Mouse (Mus musculus) limb, embryonic 12.5 days (tissue): ENCODE results near the gene Fbxl16. TPM values are rescaled to one million over a fixed set of nuclear protein-coding genes. Genes with fewer than 3 reads are reported as not detected.

Source experiments
- ATAC-seq: fragments of 200-750 bp; cut with Nextera tagmentation; 2 replicates; pipeline ENCODE4 v1.8.0; 2017; ENCODE audit warnings: low read depth, moderate TSS enrichment; ENCODE audit not compliant: insufficient number of reproducible peaks, insufficient read depth, low FRiP score, low TSS enrichment
- H3K27ac ChIP-seq: fragments of 300-500 bp; sonication (generic); 2 replicates; pipeline ENCODE4 v1.5.1; 2016; ENCODE audit warnings: mild to moderate bottlenecking, moderate library complexity
- H3K27me3 ChIP-seq: fragments of 300-500 bp; sonication (generic); 2 replicates; pipeline ENCODE4 v1.6.1; 2016; ENCODE audit warnings: mild to moderate bottlenecking, moderate library complexity
- H3K36me3 ChIP-seq: fragments of 300-500 bp; sonication (generic); 2 replicates; pipeline ENCODE4 v1.6.1; 2016; ENCODE audit warnings: mild to moderate bottlenecking, moderate library complexity
- H3K4me1 ChIP-seq: fragments of 300-500 bp; sonication (generic); replicated peaks from 2 replicates; pipeline ENCODE4 v1.6.1; 2016
- H3K4me2 ChIP-seq: fragments of 300-500 bp; sonication (generic); 2 replicates; pipeline ENCODE4 v1.6.1; 2016; ENCODE audit warnings: mild to moderate bottlenecking, moderate library complexity
- H3K4me3 ChIP-seq: fragments of 300-500 bp; sonication (generic); replicated peaks from 2 replicates; pipeline ENCODE4 v1.5.1; 2016; ENCODE audit warnings: mild to moderate bottlenecking
- H3K9ac ChIP-seq: fragments of 300-500 bp; sonication (generic); replicated peaks from 2 replicates; pipeline ENCODE4 v1.6.1; 2016; ENCODE audit warnings: mild to moderate bottlenecking, moderate library complexity
- H3K9me3 ChIP-seq: fragments of 300-500 bp; sonication (generic); 2 replicates; pipeline ENCODE4 v1.6.1; 2016; ENCODE audit warnings: mild to moderate bottlenecking, moderate library complexity
- WGBS: fragments of 180-500 bp; shearing (Covaris S2); methylation state at CpG from one replicate; pipeline ENCODE4 v1.1.7; 2016; 5-methylcytosine and 5-hydroxymethylcytosine counted together
- polyA plus RNA-seq: library from polyadenylated mRNA; unstranded; fragments of >200 nt; fragmentation: Nextera tagmentation; extraction: Ambion mirVana; gene quantifications from 2 replicates; pipeline ENCODE4 v1.2.1, GENCODE M21; 2016

Fbxl16 gene
- polyA plus RNA-seq, 1 experiment from 2014 or later, result 2.4 TPM

DNA sequence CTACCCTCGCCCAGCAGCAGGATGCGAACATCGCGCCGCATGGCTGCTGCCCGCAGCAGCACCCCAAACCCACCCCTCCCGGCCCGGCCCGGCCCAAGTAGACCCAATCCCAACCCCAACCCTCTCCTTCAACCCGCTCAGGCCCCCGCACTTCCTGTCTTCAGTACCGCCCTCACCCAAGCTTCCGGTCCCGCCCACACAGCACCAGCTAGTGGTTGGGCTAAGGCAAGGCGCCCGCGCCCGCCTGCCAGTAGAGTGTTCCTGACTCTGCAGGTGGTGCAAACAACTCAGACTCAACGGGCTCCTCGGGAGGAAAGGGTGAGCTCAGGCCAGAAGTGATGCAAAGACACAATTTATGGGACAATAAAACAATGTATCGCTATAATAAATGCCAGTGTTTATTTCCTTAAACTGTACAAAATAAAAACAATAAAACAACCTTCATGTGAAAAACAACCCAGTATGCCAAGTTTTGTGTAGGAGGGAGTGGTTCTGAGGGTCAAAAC lies 35.6 kb downstream of the Fbxl16 start, which contains the start of gene Rhot2:
Rhot2 (minus strand) TSS at position 456 of the 506 bp plus-strand sequence.
- Histone ChIP-seq H3K4me3 (peak within 1 kb of the TSS; percentile 88), H3K4me1 (peaks cover 16% of the 10 kb centered on the region), H3K4me2 (peak within 1 kb of the TSS; percentile 90), H3K9ac (peak within 1 kb of the TSS; percentile 87), H3K27me3 (no peaks in the 10 kb centered on the region), H3K36me3 (peaks cover 77% of the 10 kb centered on the region), H3K27ac (peak within 1 kb of the TSS; percentile 88), H3K9me3 (no peaks in the 10 kb centered on the region)
- peak; percentile 92 for ATAC-seq
- under 1% methylated on average over 21 of the region's 21 CpGs for WGBS

DNA sequence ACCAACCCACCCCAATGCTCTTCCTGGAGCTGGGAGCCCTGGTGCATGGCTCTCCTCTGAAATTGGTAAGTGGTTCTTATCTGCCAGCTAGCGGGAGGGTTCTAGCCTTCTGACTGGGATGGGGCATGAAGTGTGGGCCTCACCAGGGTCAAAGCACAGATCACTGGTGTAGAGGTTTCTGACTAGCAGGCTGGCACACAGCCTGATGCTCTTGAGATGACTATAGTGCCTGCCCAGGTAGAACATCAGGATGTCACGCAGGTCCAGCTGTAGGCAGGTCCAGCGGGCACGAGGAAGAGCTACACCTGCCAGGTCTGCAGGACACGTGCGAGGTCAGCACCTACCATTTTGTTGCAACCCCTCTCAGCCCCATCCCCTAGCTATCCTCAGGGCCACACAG lies 51.3 kb downstream of the Fbxl16 start:
- Histone ChIP-seq H3K27ac (no peak overlapping the region), H3K4me3 (peak overlapping the region; percentile 57), H3K4me1 (peaks cover 17% of the 10 kb centered on the region), H3K9me3 (no peaks in the 10 kb centered on the region), H3K36me3 (peaks cover 12% of the 10 kb centered on the region), H3K27me3 (no peaks in the 10 kb centered on the region), H3K9ac (peak overlapping the region; percentile 86), H3K4me2 (peak overlapping the region; percentile 89)
- WGBS, result 93% methylated on average over 6 of the region's 6 CpGs
- ATAC-seq, result 0 out of 2 replicates have a peak, but pooled peaks have one; percentile 16

DNA sequence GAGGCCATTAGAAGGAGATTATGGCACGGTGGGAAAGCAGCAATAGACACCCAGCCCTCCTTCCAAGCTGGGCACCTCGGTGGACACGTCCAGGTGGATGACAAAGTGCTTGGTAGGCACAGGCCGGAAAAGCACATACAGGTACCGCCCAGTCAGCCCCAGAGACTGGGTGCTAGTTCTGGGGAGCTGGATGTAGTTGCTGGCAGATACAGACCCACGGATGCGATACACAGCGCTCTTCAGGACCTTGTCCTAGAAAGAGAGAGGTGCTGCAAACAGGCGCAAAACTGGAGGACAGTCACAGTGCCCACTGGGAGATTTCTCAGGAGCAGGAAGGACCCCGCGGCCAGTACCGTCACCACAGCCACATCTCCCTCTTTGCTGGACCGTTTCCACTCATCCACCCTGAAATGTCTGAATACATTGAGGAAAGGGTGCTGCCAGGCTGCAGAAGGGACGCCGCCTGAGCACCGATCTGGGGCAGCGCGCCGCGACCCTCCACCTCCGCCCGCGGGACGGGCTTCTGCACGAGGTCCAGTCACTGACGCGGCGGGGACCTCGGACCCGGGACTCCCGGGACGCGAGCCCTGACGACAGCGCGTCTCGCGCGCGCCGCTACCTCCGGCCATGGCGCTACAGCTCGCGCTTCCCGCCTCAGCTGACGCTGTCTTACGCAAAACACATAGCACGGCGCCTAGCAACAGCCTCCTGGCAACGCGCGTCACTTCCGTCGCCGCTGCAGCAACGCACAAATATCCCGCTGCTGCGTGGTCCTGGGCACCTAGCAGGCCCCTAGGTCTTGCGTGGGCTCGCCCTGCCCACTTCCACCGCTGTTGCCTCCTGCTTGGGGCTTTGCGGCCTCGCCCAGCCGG lies 52.2 kb downstream of the Fbxl16 start, which contains the start of gene Wdr90:
Wdr90 (minus strand) TSS at position 670 of the 872 bp plus-strand sequence.
- peaks cover 17% of the 10 kb centered on the region for H3K4me1 ChIP-seq
- no peaks in the 10 kb centered on the region for H3K9me3 ChIP-seq
- H3K9ac ChIP-seq, result peak within 1 kb of the TSS; percentile 86
- no peaks in the 10 kb centered on the region for H3K27me3 ChIP-seq
- ATAC-seq, result peak; percentile 89
- peak within 1 kb of the TSS; percentile 89 for H3K4me2 ChIP-seq
- H3K36me3 ChIP-seq, result peaks cover 4% of the 10 kb centered on the region; the same call in 1 of the 2 replicates
- H3K4me3 ChIP-seq, result peak within 1 kb of the TSS; percentile 57
- peak within 1 kb of the TSS; percentile 86 for H3K27ac ChIP-seq
- WGBS, result 4% methylated on average over 65 of the region's 65 CpGs

DNA sequence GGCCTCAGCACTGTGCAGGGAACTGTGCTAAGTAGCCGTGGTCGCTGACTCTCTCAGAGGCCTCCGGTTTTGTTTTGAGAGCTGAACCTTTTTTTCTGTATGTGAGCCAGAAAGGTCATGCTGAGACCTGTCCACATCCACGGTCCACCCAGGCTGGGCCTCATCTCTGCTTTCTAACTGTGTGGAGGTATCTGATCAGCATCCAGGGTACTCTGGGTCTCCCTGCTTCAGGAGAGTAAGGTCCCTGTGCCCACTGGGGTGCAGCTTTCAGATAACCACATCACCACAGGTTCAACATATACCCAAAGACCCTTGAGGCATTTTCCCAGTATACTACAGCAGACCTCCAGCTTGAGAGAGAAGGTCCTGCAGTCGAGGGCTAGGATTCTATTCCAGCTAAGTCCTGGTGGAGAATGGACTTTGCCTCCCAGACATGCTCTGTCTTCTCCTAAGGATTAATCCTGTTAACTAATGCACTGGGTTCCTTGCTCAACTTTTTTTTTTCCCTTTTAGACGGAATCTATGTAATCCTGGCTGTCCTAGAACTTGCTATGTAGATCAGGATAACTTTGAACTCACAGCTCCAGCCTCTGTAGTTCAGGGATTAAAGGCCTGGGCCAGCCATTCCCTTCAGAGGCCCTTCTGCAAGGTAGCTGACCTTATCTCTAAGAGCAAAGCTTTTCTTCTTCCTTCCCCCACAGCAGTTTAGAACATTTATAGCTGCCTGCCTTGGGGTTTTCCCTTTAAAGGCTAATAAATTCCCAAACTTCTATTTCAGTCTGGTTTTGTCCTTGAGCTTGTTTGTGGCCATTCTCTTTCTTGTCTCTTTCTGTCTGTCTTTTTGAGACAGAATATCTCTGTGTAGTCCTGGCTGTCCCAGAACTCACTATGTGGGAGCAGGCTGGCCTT lies 53.1 kb downstream of the Fbxl16 start:
- 0 out of 2 replicates have a peak, but pooled peaks have one; percentile 13 for ATAC-seq
- H3K27me3 ChIP-seq, result no peaks in the 10 kb centered on the region
- H3K4me1 ChIP-seq, result peaks cover 17% of the 10 kb centered on the region
- no peaks in the 10 kb centered on the region for H3K36me3 ChIP-seq
- no peaks in the 10 kb centered on the region for H3K9me3 ChIP-seq
- H3K4me3 ChIP-seq, result peak overlapping the region; percentile 57
- H3K4me2 ChIP-seq, result peak overlapping the region; percentile 89
- peak overlapping the region; percentile 86 for H3K27ac ChIP-seq
- 14% methylated on average over 6 of the region's 6 CpGs for WGBS
- peak overlapping the region; percentile 86 for H3K9ac ChIP-seq

DNA sequence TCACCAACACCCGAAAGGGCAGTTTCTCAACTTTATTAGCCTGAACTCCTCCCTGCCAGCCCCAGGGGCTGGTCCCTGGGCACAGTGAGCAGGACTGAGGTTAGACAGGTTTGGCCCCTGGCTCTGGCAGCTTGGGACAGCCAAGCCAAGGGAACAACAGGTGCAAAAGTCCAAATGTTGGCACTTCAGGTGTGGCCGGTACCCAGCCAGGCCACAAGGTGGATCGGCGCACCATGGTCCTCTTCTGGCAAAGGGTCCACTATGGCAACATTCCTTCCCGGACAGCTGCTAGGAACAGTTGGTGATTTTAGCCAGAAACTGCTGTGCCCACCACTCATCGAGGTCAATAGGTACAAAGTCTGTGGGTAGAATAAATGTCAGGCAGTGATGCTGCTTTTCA lies 54.8 kb downstream of the Fbxl16 start:
- WGBS, result 86% methylated on average over 6 of the region's 6 CpGs
- H3K4me3 ChIP-seq, result no peak overlapping the region
- no peaks in the 10 kb centered on the region for H3K36me3 ChIP-seq
- no peak overlapping the region for H3K9ac ChIP-seq
- no peak overlapping the region for H3K27ac ChIP-seq
- ATAC-seq, result no peak
- peaks cover 28% of the 10 kb centered on the region for H3K4me1 ChIP-seq
- H3K4me2 ChIP-seq, result no peak overlapping the region
- no peaks in the 10 kb centered on the region for H3K9me3 ChIP-seq
- no peaks in the 10 kb centered on the region for H3K27me3 ChIP-seq

DNA sequence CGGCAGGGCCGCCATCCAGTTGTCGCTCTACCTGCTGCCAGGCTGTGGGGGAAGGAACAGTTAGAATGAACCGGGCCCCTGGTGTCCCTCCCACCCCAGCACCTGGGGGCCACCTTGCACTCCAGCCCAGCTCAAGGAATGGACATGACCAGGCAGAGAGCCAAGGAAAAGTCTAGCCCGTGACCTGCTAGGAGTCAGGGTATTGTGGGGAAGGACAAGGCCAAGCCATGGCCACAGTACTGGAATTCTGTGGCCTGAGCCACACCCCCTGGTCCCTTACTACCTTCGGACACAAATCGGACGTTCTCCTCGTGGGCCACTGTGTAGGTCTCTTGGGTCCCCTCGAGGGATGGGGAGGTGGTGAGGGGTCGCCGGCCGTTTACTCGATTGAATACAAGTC lies 55.4 kb downstream of the Fbxl16 start:
- no peaks in the 10 kb centered on the region for H3K36me3 ChIP-seq
- no peaks in the 10 kb centered on the region for H3K27me3 ChIP-seq
- H3K9ac ChIP-seq, result no peak overlapping the region
- H3K4me3 ChIP-seq, result no peak overlapping the region
- ATAC-seq, result no peak
- 91% methylated on average over 14 of the region's 14 CpGs for WGBS
- no peaks in the 10 kb centered on the region for H3K9me3 ChIP-seq
- H3K4me1 ChIP-seq, result peaks cover 34% of the 10 kb centered on the region
- H3K4me2 ChIP-seq, result no peak overlapping the region
- H3K27ac ChIP-seq, result no peak overlapping the region

DNA sequence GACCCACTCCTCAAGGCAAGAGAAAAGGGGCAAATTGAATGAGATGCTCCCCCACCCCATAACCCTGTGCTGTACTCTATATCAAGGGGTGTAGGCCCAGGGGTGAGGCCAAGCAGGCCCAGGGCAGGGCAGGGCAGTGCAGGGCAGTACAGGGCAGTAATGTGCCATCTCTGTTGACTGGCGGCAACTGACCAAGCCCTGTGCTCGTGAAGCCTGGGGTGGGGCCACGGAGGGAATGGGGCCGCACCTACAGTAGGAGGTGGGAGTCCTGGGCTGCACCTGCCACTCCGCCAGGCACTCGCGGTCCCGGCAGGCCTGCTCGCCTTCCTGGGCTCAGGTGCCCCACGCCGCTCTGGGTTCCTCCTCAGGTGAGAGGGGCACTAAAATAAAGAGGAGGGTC lies 56.4 kb downstream of the Fbxl16 start:
- H3K27ac ChIP-seq, result no peak overlapping the region
- ATAC-seq, result no peak

DNA sequence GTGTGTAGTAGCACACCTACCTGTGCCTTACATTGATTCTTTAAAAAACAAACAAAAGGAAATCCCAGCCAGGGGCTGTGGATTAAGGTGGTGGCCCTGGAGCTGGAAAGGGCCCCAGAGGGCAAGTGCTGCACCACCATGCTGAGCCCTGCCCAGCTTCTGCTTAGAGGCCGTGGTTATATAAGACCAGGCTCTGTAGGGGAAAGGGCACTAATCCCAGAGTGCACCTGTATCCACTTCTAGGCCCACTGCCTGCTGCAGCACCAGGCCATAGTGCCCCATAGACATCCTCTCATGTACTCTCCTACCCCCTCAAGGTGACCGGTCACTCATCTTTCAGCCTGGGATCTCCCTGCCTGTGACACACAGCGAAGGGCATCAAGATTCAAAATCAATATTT lies 57.3 kb downstream of the Fbxl16 start:
- no peaks in the 10 kb centered on the region for H3K27me3 ChIP-seq
- no peak overlapping the region for H3K27ac ChIP-seq
- peaks cover 23% of the 10 kb centered on the region for H3K4me1 ChIP-seq
- H3K36me3 ChIP-seq, result no peaks in the 10 kb centered on the region
- no peaks in the 10 kb centered on the region for H3K9me3 ChIP-seq
- H3K4me2 ChIP-seq, result no peak overlapping the region
- WGBS, result 89% methylated on average over 3 of the region's 3 CpGs
- no peak overlapping the region for H3K9ac ChIP-seq
- no peak overlapping the region for H3K4me3 ChIP-seq
- ATAC-seq, result no peak

More for the DNA sequence above, 56.4 kb downstream of the Fbxl16 start:
- no peaks in the 10 kb centered on the region for H3K27me3 ChIP-seq
- H3K36me3 ChIP-seq, result no peaks in the 10 kb centered on the region
- H3K4me2 ChIP-seq, result no peak overlapping the region
- H3K4me1 ChIP-seq, result peaks cover 31% of the 10 kb centered on the region
- H3K4me3 ChIP-seq, result no peak overlapping the region
- H3K9ac ChIP-seq, result no peak overlapping the region
- no peaks in the 10 kb centered on the region for H3K9me3 ChIP-seq
- WGBS, result 91% methylated on average over 11 of the region's 11 CpGs

DNA sequence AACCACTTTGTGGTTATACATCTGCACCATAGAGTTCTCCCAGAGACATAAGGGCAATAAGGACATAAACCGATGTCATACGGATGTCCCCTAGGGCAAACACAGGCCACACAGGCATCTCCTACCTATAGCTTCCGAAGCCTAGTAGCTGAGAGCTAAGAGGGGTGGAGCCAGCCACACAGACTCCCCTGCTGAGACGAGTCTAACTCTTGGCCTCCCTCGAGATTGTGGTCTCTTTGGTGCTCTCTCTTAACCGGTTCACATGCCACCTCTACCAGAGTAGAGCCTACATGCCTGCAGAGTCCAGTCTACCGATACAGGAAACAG lies 58.6 kb downstream of the Fbxl16 start:
- no peak for ATAC-seq

DNA sequence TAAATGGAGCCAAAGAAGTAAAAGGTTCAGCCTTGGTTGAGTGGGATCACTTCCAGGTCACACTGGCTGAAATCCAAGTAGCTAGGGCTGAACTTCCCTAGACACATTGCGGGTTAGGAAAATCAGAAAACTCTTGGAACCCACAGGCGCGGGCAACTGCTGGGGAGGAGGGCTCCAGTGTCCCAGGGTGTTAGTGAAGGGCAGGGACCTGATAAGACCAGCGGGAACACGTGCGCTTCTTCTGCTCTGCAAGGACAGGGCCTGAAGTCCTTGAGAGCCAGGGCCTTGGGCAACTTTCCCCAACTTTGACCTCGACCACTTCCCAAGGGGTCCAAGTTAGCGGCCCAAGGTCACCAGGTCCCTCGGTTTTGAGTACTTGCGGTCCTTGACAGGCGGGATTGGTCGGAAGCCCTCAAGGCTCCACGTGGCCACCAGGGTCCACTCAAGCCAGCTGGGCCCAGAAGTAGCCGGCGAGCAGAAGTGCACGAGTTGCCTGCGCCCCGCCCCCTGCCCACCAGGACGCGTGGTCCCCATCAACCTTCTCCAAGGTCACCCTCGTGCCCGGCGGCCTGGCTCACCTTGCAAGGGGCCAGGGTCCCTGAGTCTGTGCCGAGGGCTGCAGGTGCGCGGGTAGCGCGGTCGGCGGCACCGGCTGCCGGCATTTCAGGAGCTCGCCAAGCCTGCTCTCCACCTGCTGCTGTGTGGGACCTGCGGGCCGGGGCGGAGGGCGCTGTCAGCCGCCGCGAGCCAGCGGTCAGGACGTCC lies 59.1 kb downstream of the Fbxl16 start:
- WGBS, result 1% methylated on average over 41 of the region's 42 CpGs
- H3K9me3 ChIP-seq, result no peaks in the 10 kb centered on the region
- 0 out of 2 replicates have a peak overlapping the region, but pooled peaks have one; percentile 75 for H3K27ac ChIP-seq

More for the DNA sequence above, 58.6 kb downstream of the Fbxl16 start:
- H3K9me3 ChIP-seq, result no peaks in the 10 kb centered on the region
- H3K4me3 ChIP-seq, result peak overlapping the region; percentile 81
- WGBS, result 10% methylated on average over 7 of the region's 7 CpGs
- H3K4me2 ChIP-seq, result peak overlapping the region; percentile 99
- H3K9ac ChIP-seq, result no peak overlapping the region
- H3K4me1 ChIP-seq, result peaks cover 17% of the 10 kb centered on the region
- H3K36me3 ChIP-seq, result no peaks in the 10 kb centered on the region
- H3K27ac ChIP-seq, result no peak overlapping the region
- H3K27me3 ChIP-seq, result no peaks in the 10 kb centered on the region

More for the DNA sequence above, 59.1 kb downstream of the Fbxl16 start:
- no peaks in the 10 kb centered on the region for H3K27me3 ChIP-seq
- H3K4me3 ChIP-seq, result peak overlapping the region; percentile 81
- ATAC-seq, result peak; percentile 29
- H3K36me3 ChIP-seq, result no peaks in the 10 kb centered on the region
- H3K4me2 ChIP-seq, result peak overlapping the region; percentile 99
- H3K9ac ChIP-seq, result peak overlapping the region; percentile 69
- peaks cover 17% of the 10 kb centered on the region for H3K4me1 ChIP-seq
